Mouse (Mus musculus) midbrain, postnatal 0 days (tissue): ENCODE measurements around the gene Kiss1r. TPM values are rescaled to one million over a fixed set of nuclear protein-coding genes. Genes with fewer than 3 reads are reported as not detected.

Source experiments
- ATAC-seq: fragments of 200-750 bp; cut with Nextera tagmentation; 2 replicates; pipeline ENCODE4 v1.8.0; 2017; ENCODE audit warnings: moderate number of reproducible peaks, mild to moderate bottlenecking, moderate TSS enrichment, moderate library complexity; ENCODE audit not compliant: low FRiP score
- DNase-seq: peaks from one replicate; pipeline ENCODE4 v3.0.0-alpha.2; 2015; ENCODE audit warnings: low spot score
- H3K27ac ChIP-seq: fragments of 300-500 bp; sonication (generic); 2 replicates; pipeline ENCODE4 v1.5.1; 2014; ENCODE audit warnings: low read depth, mild to moderate bottlenecking, low read length, mixed read lengths
- H3K27me3 ChIP-seq: fragments of 300-500 bp; sonication (generic); 2 replicates; pipeline ENCODE4 v1.6.1; 2014; ENCODE audit warnings: low read length, control low read depth, mixed read lengths; ENCODE audit not compliant: insufficient read depth
- H3K36me3 ChIP-seq: fragments of 300-500 bp; sonication (generic); 2 replicates; pipeline ENCODE4 v1.6.1; 2014; ENCODE audit warnings: low read length, control low read depth, mixed read lengths; ENCODE audit not compliant: insufficient read depth
- H3K4me1 ChIP-seq: fragments of 300-500 bp; sonication (generic); 2 replicates; pipeline ENCODE4 v1.6.1; 2014; ENCODE audit warnings: mild to moderate bottlenecking, control low read depth, antibody characterized with exemption, low read length, mixed read lengths; ENCODE audit not compliant: insufficient read depth
- H3K4me2 ChIP-seq: fragments of 300-500 bp; sonication (generic); 2 replicates; pipeline ENCODE4 v1.6.1; 2014; ENCODE audit warnings: low read depth, mild to moderate bottlenecking, low read length, mixed read lengths; ENCODE audit not compliant: poor library complexity, severe bottlenecking
- H3K4me3 ChIP-seq: fragments of 300-500 bp; sonication (generic); 2 replicates; pipeline ENCODE4 v1.5.1; 2014; ENCODE audit warnings: low read depth, mild to moderate bottlenecking, low read length, moderate library complexity
- H3K9ac ChIP-seq: fragments of 300-500 bp; sonication (generic); replicated peaks from 2 replicates; pipeline ENCODE4 v1.6.1; 2014; ENCODE audit warnings: mild to moderate bottlenecking, low read length, moderate library complexity, mixed read lengths; ENCODE audit not compliant: poor library complexity, severe bottlenecking
- H3K9me3 ChIP-seq: fragments of 300-500 bp; sonication (generic); 2 replicates; pipeline ENCODE4 v1.6.1; 2016; ENCODE audit warnings: low read length, control low read depth
- CTCF ChIP-seq: IDR thresholded peaks from 2 replicates; pipeline ENCODE4 v1.5.1; 2016; ENCODE audit warnings: antibody characterized with exemption, mild to moderate bottlenecking
- WGBS: fragments of 180-500 bp; shearing (Covaris S2); extraction: QIAGEN DNeasy Blood & Tissue Kit; methylation state at CpG from one replicate; pipeline ENCODE4 v1.1.7; 2014; 5-methylcytosine and 5-hydroxymethylcytosine counted together
- polyA plus RNA-seq: library from polyadenylated mRNA; unstranded; fragments of >200 nt; fragmentation: Nextera tagmentation; extraction: Ambion mirVana; gene quantifications from 2 replicates; pipeline ENCODE4 v1.2.1, GENCODE M21; 2015
- total RNA-seq: library from RNA; depleted of rRNA; stranded (reverse); fragments of >200 nt; gene quantifications from 2 replicates; pipeline ENCODE4 v1.2.3, GENCODE M21; 2014

The Kiss1r gene
- total and polyA plus RNA-seq, 2 experiments from 2014 or later = 4.4 to 9.6 TPM

DNA sequence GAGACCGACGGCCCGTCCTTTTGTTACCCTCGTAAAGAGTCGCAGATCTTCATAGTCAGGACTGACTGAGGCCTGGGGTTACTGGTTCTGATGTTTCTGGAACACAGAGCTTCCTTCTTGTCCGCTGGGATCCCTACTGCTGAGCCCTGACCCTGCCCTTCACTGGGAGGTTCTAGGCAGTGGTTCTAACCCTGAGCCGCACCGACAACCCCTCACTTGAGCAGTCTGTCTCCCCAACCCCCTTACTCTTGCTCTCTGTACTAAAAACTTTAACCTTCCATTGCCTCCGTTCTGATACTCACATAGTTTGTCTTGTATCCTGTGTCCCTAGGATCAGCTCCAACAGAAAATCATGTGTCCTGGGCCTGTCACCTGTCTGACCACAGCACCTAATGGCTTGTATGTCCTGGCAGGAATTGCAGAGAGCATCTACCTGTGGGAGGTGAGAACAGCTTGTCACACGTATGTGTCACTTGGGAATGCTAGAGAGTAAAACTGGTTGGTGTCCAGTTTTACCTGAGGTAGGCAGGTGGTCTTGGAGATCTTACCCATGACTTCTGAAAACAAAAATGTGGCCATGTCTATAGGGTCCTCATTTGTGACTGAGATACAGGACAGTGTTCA lies 44.0 kb downstream of the Kiss1r start:
- peak overlapping the region; percentile 83 for H3K4me2 ChIP-seq
- H3K4me3 ChIP-seq = peak overlapping the region; percentile 77
- H3K9ac ChIP-seq = peak overlapping the region; percentile 77
- H3K9me3 ChIP-seq = no peaks in the 10 kb centered on the region
- TF ChIP-seq CTCF = no peak
- ATAC-seq (no peak), DNase-seq (no peak)
- peak overlapping the region; percentile 70; the same call in 1 of the 2 replicates for H3K27ac ChIP-seq
- 17% methylated on average over 10 of the region's 10 CpGs for WGBS
- H3K36me3 ChIP-seq = peaks cover 26% of the 10 kb centered on the region
- no peaks in the 10 kb centered on the region for H3K27me3 ChIP-seq
- H3K4me1 ChIP-seq = peaks cover 4% of the 10 kb centered on the region; the same call in 1 of the 2 replicates

- no peak for ATAC-seq
- no peak overlapping the region for H3K9ac ChIP-seq
- peaks cover 4% of the 10 kb centered on the region; the same call in 1 of the 2 replicates for H3K4me1 ChIP-seq
- DNase-seq = no peak
- no peak for TF ChIP-seq CTCF
- peaks cover 54% of the 10 kb centered on the region for H3K36me3 ChIP-seq
- H3K27me3 ChIP-seq = no peaks in the 10 kb centered on the region; the same call in 1 of the 2 replicates
- no peak overlapping the region for H3K27ac ChIP-seq
- H3K4me2 ChIP-seq = no peak overlapping the region
- H3K9me3 ChIP-seq = no peaks in the 10 kb centered on the region
- 95% methylated on average over 7 of the region's 7 CpGs for WGBS
- H3K4me3 ChIP-seq = no peak overlapping the region
Measured at GRCm38 (mm10) chr10:79964727-79965126, 48.0 kb downstream of the Kiss1r start.

DNA sequence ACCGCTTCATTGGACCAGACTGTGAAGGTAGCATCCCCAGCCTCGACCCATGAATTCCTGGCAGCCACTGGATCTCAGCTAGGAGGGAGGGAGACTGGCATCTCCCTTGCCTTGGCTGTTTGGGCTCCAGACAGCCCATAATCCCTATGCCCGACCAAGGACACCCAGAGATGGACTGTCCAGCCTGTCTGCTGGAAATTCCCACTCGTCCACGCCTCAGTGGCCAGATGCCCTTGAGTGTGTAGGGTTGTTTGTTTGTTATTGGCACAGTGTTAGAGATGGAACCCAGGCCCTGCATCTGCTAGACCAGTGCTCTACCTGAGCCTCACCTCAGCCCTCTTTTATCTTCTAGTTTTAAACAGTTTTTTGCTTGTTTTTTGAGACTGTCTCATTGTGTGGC lies 48.6 kb downstream of the Kiss1r start:
- ATAC-seq (no peak), DNase-seq (no peak)
- Histone ChIP-seq H3K9me3 (no peaks in the 10 kb centered on the region), H3K27me3 (no peaks in the 10 kb centered on the region; the same call in 1 of the 2 replicates), H3K27ac (no peak overlapping the region), H3K4me3 (no peak overlapping the region), H3K4me1 (peaks cover 4% of the 10 kb centered on the region; the same call in 1 of the 2 replicates), H3K36me3 (peaks cover 54% of the 10 kb centered on the region), H3K9ac (0 out of 2 replicates have a peak overlapping the region, but pooled peaks have one; percentile 2), H3K4me2 (no peak overlapping the region)
- TF ChIP-seq CTCF = no peak
- 86% methylated on average over 5 of the region's 5 CpGs for WGBS

DNA sequence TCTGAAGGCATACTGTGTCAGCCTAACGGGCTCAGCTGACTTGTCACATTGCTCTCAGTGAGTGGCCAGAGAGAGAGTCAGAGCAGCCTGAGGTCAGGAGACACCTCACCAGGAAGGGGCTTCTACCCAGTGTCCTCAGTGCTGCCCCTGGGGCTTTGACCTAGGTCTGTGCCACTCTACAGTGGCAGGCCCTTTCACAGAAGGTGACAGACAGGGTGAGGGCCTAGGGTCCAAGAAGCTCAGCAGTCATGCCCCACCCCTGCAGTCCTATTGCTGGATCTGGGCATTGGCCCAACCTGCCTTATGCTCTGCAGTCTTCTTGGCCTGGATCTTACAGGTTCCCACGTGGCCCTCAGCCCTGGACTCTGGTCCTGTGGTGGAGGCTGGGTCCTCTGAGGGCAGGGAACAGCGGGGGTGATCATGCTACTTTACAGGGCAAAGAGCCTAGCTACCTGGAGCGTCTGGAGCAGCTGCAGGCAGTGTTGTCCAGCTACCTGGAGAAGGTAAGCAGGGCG lies 50.2 kb downstream of the Kiss1r start:
- WGBS = 91% methylated on average over 5 of the region's 5 CpGs
- Histone ChIP-seq H3K36me3 (peaks cover 54% of the 10 kb centered on the region), H3K9me3 (no peaks in the 10 kb centered on the region), H3K27me3 (peaks cover 14% of the 10 kb centered on the region), H3K4me1 (no peaks in the 10 kb centered on the region), H3K9ac (no peak overlapping the region), H3K4me3 (no peak overlapping the region), H3K27ac (no peak overlapping the region), H3K4me2 (no peak overlapping the region)
- DNase-seq (no peak), ATAC-seq (no peak)
- TF ChIP-seq CTCF = no peak

GRCm38 (mm10) chr10:79968181-79968580 lies 51.4 kb downstream of the Kiss1r start:
- ATAC-seq (no peak), DNase-seq (no peak)
- no peak overlapping the region for H3K27ac ChIP-seq

DNA sequence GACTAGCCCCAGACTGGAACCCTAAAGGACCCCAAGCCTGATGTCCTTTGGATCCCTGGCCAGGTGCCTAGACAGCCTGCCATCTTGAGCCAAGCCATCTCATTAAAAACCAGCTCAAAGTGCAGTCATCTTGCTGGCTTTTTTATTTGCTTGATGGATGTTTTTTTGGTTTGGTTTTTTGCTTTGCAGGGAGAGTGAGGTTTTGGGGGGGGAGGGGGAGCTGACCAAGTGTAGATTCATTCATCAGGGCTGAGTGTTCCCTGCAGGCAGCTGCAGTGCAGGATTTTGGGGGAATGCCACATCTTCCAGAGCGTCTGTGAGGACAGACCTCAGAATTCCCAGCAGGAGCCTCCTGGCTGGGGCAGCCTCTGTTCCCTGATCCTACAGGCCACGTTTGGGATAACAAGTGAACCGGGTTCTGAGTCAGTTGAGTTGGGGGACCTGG lies 52.4 kb downstream of the Kiss1r start:
- WGBS = 7% methylated on average over 3 of the region's 3 CpGs
- Histone ChIP-seq H3K4me1 (no peaks in the 10 kb centered on the region), H3K27me3 (peaks cover 16% of the 10 kb centered on the region), H3K36me3 (peaks cover 44% of the 10 kb centered on the region), H3K4me3 (no peak overlapping the region), H3K27ac (no peak overlapping the region), H3K9ac (no peak overlapping the region), H3K4me2 (no peak overlapping the region), H3K9me3 (no peaks in the 10 kb centered on the region)
- TF ChIP-seq CTCF = peak; percentile 9
- ATAC-seq (no peak), DNase-seq (peak; percentile 51)

More at GRCm38 (mm10) chr10:79968181-79968580, 51.4 kb downstream of the Kiss1r start:
- peaks cover 54% of the 10 kb centered on the region for H3K36me3 ChIP-seq
- H3K4me3 ChIP-seq = no peak overlapping the region
- 82% methylated on average over 1 of the region's 1 CpGs for WGBS
- no peak overlapping the region for H3K9ac ChIP-seq
- no peaks in the 10 kb centered on the region for H3K4me1 ChIP-seq
- no peaks in the 10 kb centered on the region for H3K9me3 ChIP-seq
- no peak for TF ChIP-seq CTCF
- H3K4me2 ChIP-seq = no peak overlapping the region
- peaks cover 16% of the 10 kb centered on the region for H3K27me3 ChIP-seq
